Mouse (Mus musculus) heart, postnatal 0 days (tissue): ENCODE results near the gene Srsf5. TPM values are rescaled to one million over a fixed set of nuclear protein-coding genes. Genes with fewer than 3 reads are reported as not detected.

Experiments used
- ATAC-seq: fragments of 200-750 bp; cut with Nextera tagmentation; 2 replicates; pipeline ENCODE4 v1.8.0; 2017; ENCODE audit warnings: low read depth, moderate number of reproducible peaks, moderate library complexity; ENCODE audit not compliant: insufficient read depth
- DNase-seq: peaks from one replicate; pipeline ENCODE4 v3.0.0-alpha.2; 2016; ENCODE audit warnings: low spot score
- H3K27ac ChIP-seq: fragments of 300-500 bp; sonication (generic); 2 replicates; pipeline ENCODE4 v1.5.1; 2014; ENCODE audit warnings: low read depth, mild to moderate bottlenecking
- H3K27me3 ChIP-seq: fragments of 300-500 bp; sonication (generic); 2 replicates; pipeline ENCODE4 v1.6.1; 2014; ENCODE audit warnings: low read length, mixed read lengths; ENCODE audit not compliant: control insufficient read depth, insufficient read depth
- H3K36me3 ChIP-seq: fragments of 300-500 bp; sonication (generic); replicated peaks from 2 replicates; pipeline ENCODE4 v1.6.1; 2014; ENCODE audit warnings: low read length, mixed read lengths; ENCODE audit not compliant: control insufficient read depth, insufficient read depth
- H3K4me1 ChIP-seq: fragments of 300-500 bp; sonication (generic); 2 replicates; pipeline ENCODE4 v1.6.1; 2014; ENCODE audit warnings: antibody characterized with exemption; ENCODE audit not compliant: control insufficient read depth, insufficient read depth
- H3K4me2 ChIP-seq: fragments of 300-500 bp; sonication (generic); 2 replicates; pipeline ENCODE4 v1.6.1; 2014; ENCODE audit warnings: low read depth, mild to moderate bottlenecking, low read length, moderate library complexity
- H3K4me3 ChIP-seq: fragments of 300-500 bp; sonication (generic); 2 replicates; pipeline ENCODE4 v1.5.1; 2014; ENCODE audit warnings: low read depth, low read length
- H3K9ac ChIP-seq: fragments of 300-500 bp; sonication (generic); replicated peaks from 2 replicates; pipeline ENCODE4 v1.6.1; 2014; ENCODE audit warnings: low read depth, low read length, mixed read lengths
- H3K9me3 ChIP-seq: fragments of 300-500 bp; sonication (generic); replicated peaks from 2 replicates; pipeline ENCODE4 v1.6.1; 2016; ENCODE audit warnings: low read length; ENCODE audit not compliant: control insufficient read depth
- CTCF ChIP-seq: IDR thresholded peaks from 2 replicates; pipeline ENCODE4 v1.5.1; 2016; ENCODE audit warnings: antibody characterized with exemption, control low read depth, low read depth
- EP300 ChIP-seq: IDR thresholded peaks from 2 replicates; pipeline ENCODE4 v1.6.1; 2016; ENCODE audit warnings: antibody characterized with exemption, low read depth
- WGBS: fragments of 180-500 bp; shearing (Covaris S2); extraction: QIAGEN DNeasy Blood & Tissue Kit; methylation state at CpG from one replicate; pipeline ENCODE4 v1.1.7; 2014; 5-methylcytosine and 5-hydroxymethylcytosine counted together
- polyA plus RNA-seq: library from polyadenylated mRNA; unstranded; fragments of >200 nt; fragmentation: Nextera tagmentation; extraction: Ambion mirVana; gene quantifications from 2 replicates; pipeline ENCODE4 v1.2.1, GENCODE M21; 2015
- total RNA-seq: library from RNA; depleted of rRNA; stranded (reverse); fragments of >200 nt; gene quantifications from 2 replicates; pipeline ENCODE4 v1.2.3, GENCODE M21; 2014; ENCODE audit warnings: low replicate concordance

Gene Srsf5
- total and polyA plus RNA-seq, 2 experiments from 2014 or later, result 227 to 275 TPM

- Histone ChIP-seq H3K4me1 (no peaks in the 10 kb centered on the region), H3K9me3 (no peaks in the 10 kb centered on the region), H3K27ac (no peak overlapping the region), H3K9ac (no peak overlapping the region), H3K27me3 (no peaks in the 10 kb centered on the region), H3K4me2 (no peak overlapping the region), H3K4me3 (no peak overlapping the region), H3K36me3 (no peaks in the 10 kb centered on the region)
- no peak for ATAC-seq
- no peak for DNase-seq
- TF ChIP-seq CTCF (no peak), EP300 (no peak)
- 78% methylated on average over 7 of the region's 7 CpGs for WGBS
Observed at GRCm38 (mm10) chr12:80930141-80930540, 15.2 kb upstream of the Srsf5 start.

- H3K4me1 ChIP-seq, result no peaks in the 10 kb centered on the region
- no peaks in the 10 kb centered on the region for H3K9me3 ChIP-seq
- no peak for ATAC-seq
- H3K27me3 ChIP-seq, result no peaks in the 10 kb centered on the region
- DNase-seq, result no peak
- H3K4me3 ChIP-seq, result no peak overlapping the region
- H3K36me3 ChIP-seq, result no peaks in the 10 kb centered on the region
- H3K9ac ChIP-seq, result no peak overlapping the region
- H3K27ac ChIP-seq, result no peak overlapping the region
- no peak overlapping the region for H3K4me2 ChIP-seq
- TF ChIP-seq CTCF (no peak), EP300 (no peak)
- 82% methylated on average over 3 of the region's 3 CpGs for WGBS
Observed at GRCm38 (mm10) chr12:80931402-80932140, 13.7 kb upstream of the Srsf5 start.

GRCm38 (mm10) chr12:80932865-80933264 lies 12.4 kb upstream of the Srsf5 start:
- no peak for ATAC-seq
- H3K4me1 ChIP-seq, result no peaks in the 10 kb centered on the region

DNA sequence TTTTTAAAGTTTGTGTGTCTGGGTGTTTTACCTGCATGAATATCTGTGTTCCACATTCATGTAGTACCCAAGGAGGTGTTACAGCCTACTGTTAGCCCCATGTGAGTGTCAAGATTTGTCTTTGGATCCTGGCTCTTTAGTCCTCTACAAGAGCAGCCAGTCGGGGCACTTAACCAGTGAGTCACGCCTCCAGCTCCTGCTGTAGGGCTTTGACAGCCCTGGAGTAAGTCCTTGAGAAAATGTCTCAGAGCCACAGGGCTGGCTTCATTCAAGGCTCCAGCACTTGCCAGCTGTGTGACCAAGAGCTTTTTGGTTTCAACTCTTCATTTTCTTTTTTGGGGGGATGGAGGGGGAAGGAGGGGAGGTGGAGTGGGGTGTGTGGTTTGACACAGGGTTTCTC lies 8.6 kb upstream of the Srsf5 start:
- 31% methylated on average over 2 of the region's 2 CpGs for WGBS
- DNase-seq (no peak), ATAC-seq (no peak)
- Histone ChIP-seq H3K9me3 (no peaks in the 10 kb centered on the region), H3K4me1 (peaks cover 9% of the 10 kb centered on the region; the same call in 1 of the 2 replicates), H3K4me2 (no peak overlapping the region), H3K9ac (no peak overlapping the region), H3K4me3 (no peak overlapping the region), H3K27me3 (no peaks in the 10 kb centered on the region), H3K27ac (no peak overlapping the region), H3K36me3 (no peaks in the 10 kb centered on the region)
- no peak for TF ChIP-seq CTCF
- TF ChIP-seq EP300, result no peak

More at GRCm38 (mm10) chr12:80932865-80933264, 12.4 kb upstream of the Srsf5 start:
- no peak overlapping the region for H3K27ac ChIP-seq
- H3K4me2 ChIP-seq, result no peak overlapping the region
- H3K9me3 ChIP-seq, result no peaks in the 10 kb centered on the region
- DNase-seq, result no peak
- no peaks in the 10 kb centered on the region for H3K36me3 ChIP-seq
- H3K9ac ChIP-seq, result no peak overlapping the region
- 83% methylated on average over 1 of the region's 1 CpGs for WGBS
- no peak for TF ChIP-seq EP300
- TF ChIP-seq CTCF, result no peak
- H3K27me3 ChIP-seq, result no peaks in the 10 kb centered on the region
- no peak overlapping the region for H3K4me3 ChIP-seq

GRCm38 (mm10) chr12:80937331-80938029 lies 7.8 kb upstream of the Srsf5 start:
- H3K4me2 ChIP-seq, result no peak overlapping the region
- 73% methylated on average over 9 of the region's 9 CpGs for WGBS

More at GRCm38 (mm10) chr12:80937331-80938029, 7.8 kb upstream of the Srsf5 start:
- Histone ChIP-seq H3K9ac (no peak overlapping the region), H3K27ac (no peak overlapping the region), H3K9me3 (no peaks in the 10 kb centered on the region), H3K36me3 (no peaks in the 10 kb centered on the region), H3K27me3 (no peaks in the 10 kb centered on the region), H3K4me3 (no peak overlapping the region), H3K4me1 (peaks cover 9% of the 10 kb centered on the region; the same call in 1 of the 2 replicates)
- ATAC-seq (no peak), DNase-seq (no peak)
- TF ChIP-seq CTCF, result no peak
- TF ChIP-seq EP300, result no peak
